Mouse (Mus musculus) limb, embryonic 14.5 days (tissue): ENCODE data around the gene Keap1. TPM values are rescaled to one million over a fixed set of nuclear protein-coding genes. Genes with fewer than 3 reads are reported as not detected.
"Not testable (repeated sequence)": the region's sequence is repeated elsewhere in the genome, so short reads cannot be mapped to it uniquely, and the experiment has no call there.

ENCODE experiments used
- ATAC-seq: fragments of 200-750 bp; cut with Nextera tagmentation; 2 replicates; pipeline ENCODE4 v1.8.0; 2017; ENCODE audit warnings: low read depth, moderate number of reproducible peaks, moderate TSS enrichment; ENCODE audit not compliant: low FRiP score
- DNase-seq: peaks from one replicate; pipeline ENCODE4 v3.0.0-alpha.2; 2015; ENCODE audit warnings: low spot score
- H3K27ac ChIP-seq: fragments of 300-500 bp; sonication (generic); replicated peaks from 2 replicates; pipeline ENCODE4 v1.5.1; 2014; ENCODE audit warnings: low read depth, mild to moderate bottlenecking, low read length, moderate library complexity, mixed read lengths
- H3K27me3 ChIP-seq: fragments of 300-500 bp; sonication (generic); 2 replicates; pipeline ENCODE4 v1.6.1; 2014; ENCODE audit warnings: low read length, mixed read lengths; ENCODE audit not compliant: control insufficient read depth, insufficient read depth
- H3K36me3 ChIP-seq: fragments of 300-500 bp; sonication (generic); 2 replicates; pipeline ENCODE4 v1.6.1; 2014; ENCODE audit warnings: mild to moderate bottlenecking, low read length, moderate library complexity, mixed read lengths; ENCODE audit not compliant: control insufficient read depth, insufficient read depth
- H3K4me1 ChIP-seq: fragments of 300-500 bp; sonication (generic); 2 replicates; pipeline ENCODE4 v1.6.1; 2014; ENCODE audit warnings: antibody characterized with exemption, low read length, mixed read lengths; ENCODE audit not compliant: control insufficient read depth, insufficient read depth
- H3K4me2 ChIP-seq: fragments of 300-500 bp; sonication (generic); replicated peaks from 2 replicates; pipeline ENCODE4 v1.6.1; 2014; ENCODE audit warnings: low read depth, mild to moderate bottlenecking, low read length, moderate library complexity; ENCODE audit not compliant: severe bottlenecking
- H3K4me3 ChIP-seq: fragments of 300-500 bp; sonication (generic); replicated peaks from 2 replicates; pipeline ENCODE4 v1.5.1; 2014; ENCODE audit warnings: low read length
- H3K9ac ChIP-seq: fragments of 300-500 bp; sonication (generic); 2 replicates; pipeline ENCODE4 v1.6.1; 2014; ENCODE audit warnings: mild to moderate bottlenecking, low read depth, low read length, moderate library complexity; ENCODE audit not compliant: severe bottlenecking
- H3K9me3 ChIP-seq: fragments of 300-500 bp; sonication (generic); 2 replicates; pipeline ENCODE4 v1.6.1; 2016; ENCODE audit warnings: low read length; ENCODE audit not compliant: control insufficient read depth
- POLR2A ChIP-seq: fragments of 200-500 bp; IDR thresholded peaks from 2 replicates; pipeline ENCODE4 v1.8.0; 2012; ENCODE audit warnings: inconsistent platforms, mild to moderate bottlenecking, moderate library complexity, borderline replicate concordance; ENCODE audit not compliant: insufficient read depth, insufficient read length; ENCODE audit errors: extremely low read depth
- WGBS: fragments of 180-500 bp; shearing (Covaris S2); extraction: QIAGEN DNeasy Blood & Tissue Kit; methylation state at CpG from one replicate; pipeline ENCODE4 v1.1.7; 2014; 5-methylcytosine and 5-hydroxymethylcytosine counted together
- polyA plus RNA-seq, 2 experiments: library from polyadenylated mRNA; depleted of rRNA in 1 of 2; stranded (reverse) in 1 of 2; unstranded in 1 of 2; fragments of >200 nt; fragmentation: Nextera tagmentation in 1 of 2; extraction: Ambion mirVana in 1 of 2; gene quantifications; 2 replicates each; pipeline versions ENCODE4 v1.2.1 to v1.2.3; 2012 to 2014

The Keap1 gene
- polyA plus RNA-seq, 2 experiments = 50.4 to 52.8 TPM

DNA sequence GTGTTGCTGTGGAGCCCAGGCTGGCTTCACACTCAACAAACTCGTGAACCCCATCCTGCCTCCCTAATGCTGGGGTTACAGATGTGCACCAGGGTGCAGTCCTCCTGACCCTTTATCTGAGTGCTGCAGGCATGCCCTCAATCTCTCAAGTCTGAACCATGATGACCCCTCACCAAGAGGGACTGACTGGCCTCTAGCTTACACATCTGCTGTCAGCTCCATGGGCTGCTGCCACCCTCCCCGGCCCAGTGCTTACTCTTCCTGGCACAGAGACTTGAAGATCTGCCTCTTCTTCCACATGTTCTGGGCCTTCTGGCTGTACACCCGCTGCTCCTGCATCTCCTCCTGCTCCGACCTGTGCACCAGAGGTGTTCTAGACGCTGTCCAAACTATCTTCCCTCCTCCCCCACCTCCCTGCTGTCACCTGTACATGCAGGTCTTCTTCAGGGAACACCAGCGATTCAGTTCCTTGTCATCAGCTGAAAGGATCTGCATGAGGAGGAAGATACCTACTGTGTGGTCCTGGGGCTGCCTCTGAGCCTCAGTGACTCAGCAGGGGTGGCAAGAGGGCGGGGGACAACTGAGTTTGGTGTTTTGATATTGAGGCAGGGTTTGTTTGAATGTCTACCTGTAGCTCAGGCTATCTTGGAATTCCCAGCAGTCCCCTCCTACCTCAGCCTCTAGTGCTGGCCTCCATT, 36.0 kb upstream of the Keap1 start:
- ATAC-seq (no peak), DNase-seq (no peak)
- no peak overlapping the region for H3K9ac ChIP-seq
- no peaks in the 10 kb centered on the region for H3K27me3 ChIP-seq
- peaks cover 98% of the 10 kb centered on the region for H3K36me3 ChIP-seq
- no peaks in the 10 kb centered on the region for H3K4me1 ChIP-seq
- H3K27ac ChIP-seq = no peak overlapping the region
- H3K9me3 ChIP-seq = no peaks in the 10 kb centered on the region
- H3K4me3 ChIP-seq = no peak overlapping the region
- H3K4me2 ChIP-seq = no peak overlapping the region
- WGBS = 84% methylated on average over 7 of the region's 7 CpGs
- no peak for TF ChIP-seq POLR2A

DNA sequence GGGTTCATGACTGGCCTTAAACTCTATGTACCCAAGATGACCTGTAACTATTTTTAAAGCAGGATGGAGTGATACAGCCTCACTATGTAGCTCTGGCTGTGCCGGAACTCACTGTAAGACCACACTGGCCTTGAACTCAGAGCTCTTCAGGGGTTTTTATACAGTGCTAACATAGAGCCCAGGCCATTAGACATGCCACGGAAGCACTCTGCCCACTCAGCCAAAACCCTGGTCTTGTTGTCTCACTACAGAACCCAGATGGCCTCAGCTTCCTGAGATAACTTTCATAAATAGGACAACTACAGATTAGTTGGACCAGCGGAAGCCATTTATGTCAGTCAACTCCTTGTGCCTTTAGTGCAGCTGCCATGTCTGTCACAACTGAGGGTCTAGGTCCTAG, 35.2 kb upstream of the Keap1 start:
- no peak for ATAC-seq
- DNase-seq = no peak
- H3K27ac ChIP-seq = no peak overlapping the region
- WGBS = 89% methylated on average over 3 of the region's 3 CpGs
- no peaks in the 10 kb centered on the region for H3K4me1 ChIP-seq
- no peak overlapping the region for H3K4me3 ChIP-seq
- no peaks in the 10 kb centered on the region for H3K27me3 ChIP-seq
- H3K4me2 ChIP-seq = no peak overlapping the region
- H3K9ac ChIP-seq = no peak overlapping the region
- H3K9me3 ChIP-seq = no peaks in the 10 kb centered on the region
- no peak for TF ChIP-seq POLR2A
- peaks cover 95% of the 10 kb centered on the region for H3K36me3 ChIP-seq

DNA sequence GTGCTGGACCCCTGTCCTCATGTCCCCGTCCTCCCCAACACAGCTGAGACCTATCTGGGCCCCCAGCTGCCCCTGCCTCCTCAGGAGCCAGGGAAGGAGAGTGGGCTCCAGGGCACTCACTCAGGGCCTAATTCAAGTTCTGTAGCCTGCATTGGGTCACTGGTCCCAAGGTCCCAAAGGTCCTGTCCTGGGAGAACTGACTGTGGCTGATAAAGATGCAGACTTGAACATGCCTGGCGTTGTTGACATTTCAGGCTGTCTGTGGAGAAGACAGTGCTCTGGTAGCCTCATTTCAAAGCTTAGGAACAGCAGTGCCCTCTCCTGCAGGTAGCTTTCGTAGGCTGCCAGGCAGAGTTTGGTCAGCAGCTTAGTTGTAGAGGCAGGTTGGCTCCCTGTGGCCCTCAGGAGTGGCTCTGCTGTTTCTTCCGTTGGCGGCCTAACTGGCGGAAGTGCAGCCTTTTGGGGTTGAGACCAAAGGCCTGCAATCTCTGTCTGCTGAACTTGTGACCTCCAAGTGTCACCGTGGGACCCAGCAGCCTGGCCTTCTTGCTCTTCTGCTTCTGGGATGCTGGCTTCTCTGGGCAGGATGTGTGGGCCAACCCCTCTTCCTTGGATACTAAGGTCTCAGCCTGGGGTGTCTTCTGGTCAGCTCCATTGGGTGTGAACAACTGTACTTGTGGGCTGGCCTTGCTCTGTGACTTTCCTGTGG, 34.5 kb upstream of the Keap1 start:
- H3K36me3 ChIP-seq = peaks cover 95% of the 10 kb centered on the region
- H3K4me3 ChIP-seq = no peak overlapping the region
- 76% methylated on average over 7 of the region's 7 CpGs for WGBS
- no peak overlapping the region for H3K4me2 ChIP-seq
- ATAC-seq (no peak), DNase-seq (no peak)
- no peak overlapping the region for H3K9ac ChIP-seq
- H3K9me3 ChIP-seq = no peaks in the 10 kb centered on the region
- TF ChIP-seq POLR2A = no peak
- no peak overlapping the region for H3K27ac ChIP-seq
- no peaks in the 10 kb centered on the region for H3K4me1 ChIP-seq
- H3K27me3 ChIP-seq = no peaks in the 10 kb centered on the region

DNA sequence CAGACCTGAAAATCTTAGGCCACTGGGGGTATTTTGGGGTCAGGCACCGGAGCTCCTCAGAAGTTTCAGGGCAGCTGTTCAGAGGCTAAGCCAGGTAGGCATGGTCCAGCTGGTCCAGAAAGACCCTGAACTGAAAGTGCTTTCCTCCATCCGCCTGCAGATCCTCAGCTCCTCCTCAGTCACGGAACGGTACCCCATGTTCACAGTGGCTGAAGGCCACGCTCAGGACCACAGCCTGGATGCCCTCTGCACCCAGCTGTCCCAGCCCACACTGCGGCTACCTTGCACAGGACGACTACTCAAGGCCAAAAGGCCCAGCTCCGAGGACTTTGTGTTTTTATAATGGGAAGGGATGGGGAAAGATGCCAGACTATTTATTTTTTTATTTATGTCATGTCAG, 33.9 kb upstream of the Keap1 start:
- no peaks in the 10 kb centered on the region for H3K9me3 ChIP-seq
- ATAC-seq = no peak
- no peak overlapping the region for H3K27ac ChIP-seq
- peaks cover 95% of the 10 kb centered on the region for H3K36me3 ChIP-seq
- H3K4me2 ChIP-seq = no peak overlapping the region
- H3K27me3 ChIP-seq = no peaks in the 10 kb centered on the region
- H3K4me3 ChIP-seq = no peak overlapping the region
- no peak for TF ChIP-seq POLR2A
- H3K9ac ChIP-seq = no peak overlapping the region
- no peak for DNase-seq
- H3K4me1 ChIP-seq = no peaks in the 10 kb centered on the region
- WGBS = 85% methylated on average over 8 of the region's 8 CpGs

DNA sequence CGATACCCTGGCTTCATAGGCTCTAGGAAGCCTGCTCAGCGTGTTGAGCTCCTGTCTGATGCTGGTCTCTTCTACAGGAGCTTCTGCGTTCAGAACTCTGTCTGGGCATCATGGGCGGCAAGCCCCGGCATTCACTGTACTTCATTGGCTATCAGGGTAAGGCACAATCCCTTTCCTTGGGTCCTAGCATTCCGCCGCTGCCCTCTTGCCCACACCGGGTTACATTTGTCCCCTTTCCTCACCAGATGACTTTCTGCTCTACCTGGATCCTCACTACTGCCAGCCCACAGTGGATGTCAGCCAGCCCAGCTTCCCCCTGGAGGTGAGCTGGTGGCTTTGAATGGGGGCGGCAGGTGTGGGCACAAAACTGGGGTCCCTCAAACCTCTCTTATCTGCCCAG, 33.2 kb upstream of the Keap1 start:
- Histone ChIP-seq H3K4me1 (no peaks in the 10 kb centered on the region), H3K27me3 (no peaks in the 10 kb centered on the region), H3K9me3 (no peaks in the 10 kb centered on the region), H3K4me3 (no peak overlapping the region), H3K9ac (no peak overlapping the region), H3K4me2 (no peak overlapping the region), H3K27ac (no peak overlapping the region), H3K36me3 (peaks cover 92% of the 10 kb centered on the region)
- no peak for TF ChIP-seq POLR2A
- no peak for ATAC-seq
- 90% methylated on average over 9 of the region's 9 CpGs for WGBS
- no peak for DNase-seq

DNA sequence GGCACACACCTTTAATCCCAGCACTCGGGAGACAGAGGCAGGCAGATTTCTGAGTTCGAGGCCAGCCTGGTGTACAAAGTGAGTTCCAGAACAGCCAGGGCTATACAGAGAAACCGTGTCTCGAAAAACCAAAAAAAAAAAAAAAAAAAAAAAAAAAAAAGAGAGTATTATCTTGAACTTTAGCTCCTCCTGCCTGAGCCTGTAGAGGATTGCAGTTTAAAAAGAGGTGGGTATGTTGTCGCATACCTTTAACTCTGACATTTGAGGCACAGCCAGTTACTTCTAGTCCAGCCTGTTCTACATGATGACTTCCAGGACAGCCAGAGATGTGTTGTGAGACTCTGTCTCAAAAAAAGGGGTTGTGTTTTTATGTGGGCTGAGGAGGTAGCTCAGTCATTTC, 30.4 kb upstream of the Keap1 start:
- H3K36me3 ChIP-seq = peaks cover 71% of the 10 kb centered on the region
- H3K4me3 ChIP-seq, H3K27ac ChIP-seq, DNase-seq, H3K27me3 ChIP-seq, H3K9me3 ChIP-seq, ATAC-seq, H3K9ac ChIP-seq, H3K4me2 ChIP-seq, H3K4me1 ChIP-seq: not testable (repeated sequence)
- WGBS = 78% methylated on average over 5 of the region's 5 CpGs
